Mouse (Mus musculus) cortical plate, adult 2 months (tissue): ENCODE results near the gene Ate1.

Experiments
- CTCF ChIP-seq: fragments of 200-500 bp; IDR thresholded peaks from 2 replicates; pipeline ENCODE4 v1.5.1; 2011; ENCODE audit warnings: mild to moderate bottlenecking, control low read depth, low read length; ENCODE audit not compliant: insufficient read depth; ENCODE audit errors: extremely low read depth
- POLR2A ChIP-seq: fragments of 200-500 bp; IDR thresholded peaks from 2 replicates; pipeline ENCODE4 v1.6.1; 2011; ENCODE audit warnings: mild to moderate bottlenecking, low read length, control low read depth; ENCODE audit not compliant: insufficient read depth; ENCODE audit errors: extremely low read depth

GRCm38 (mm10) chr7:130560933-130561332 is 40.8 kb upstream of the Ate1 start:
- TF ChIP-seq CTCF (no peak), POLR2A (no peak)
